Mouse (Mus musculus) testis, adult 2 months (tissue): ENCODE data around the gene Cd63.

Source experiments
- CTCF ChIP-seq: fragments of 200-500 bp; IDR thresholded peaks from 2 replicates; pipeline ENCODE4 v1.5.1; 2012; ENCODE audit warnings: low read depth, mild to moderate bottlenecking, inconsistent platforms, low read length, moderate library complexity; ENCODE audit not compliant: control insufficient read depth, insufficient read depth, insufficient replicate concordance
- POLR2A ChIP-seq: fragments of 200-500 bp; IDR thresholded peaks from 2 replicates; pipeline ENCODE4 v1.6.1; 2012; ENCODE audit warnings: low read depth, mild to moderate bottlenecking, inconsistent platforms, low read length, moderate library complexity; ENCODE audit not compliant: control insufficient read depth

GRCm38 (mm10) chr10:128912268-128912667 is 11.5 kb downstream of the Cd63 start:
- TF ChIP-seq CTCF (no peak), POLR2A (no peak)
